Mouse (Mus musculus) cerebellum, postnatal 4 days (tissue): ENCODE measurements around the gene Patj.
"Not testable (repeated sequence)": the region's sequence is repeated elsewhere in the genome, so short reads cannot be mapped to it uniquely, and the experiment has no call there.

Experiments
- DNase-seq, 2 experiments: peaks; one replicate each; pipeline ENCODE4 v3.0.0; 2022; ENCODE audit warnings: low spot score in 2 of 2, mixed read lengths in 1 of 2

Gene Patj

DNA sequence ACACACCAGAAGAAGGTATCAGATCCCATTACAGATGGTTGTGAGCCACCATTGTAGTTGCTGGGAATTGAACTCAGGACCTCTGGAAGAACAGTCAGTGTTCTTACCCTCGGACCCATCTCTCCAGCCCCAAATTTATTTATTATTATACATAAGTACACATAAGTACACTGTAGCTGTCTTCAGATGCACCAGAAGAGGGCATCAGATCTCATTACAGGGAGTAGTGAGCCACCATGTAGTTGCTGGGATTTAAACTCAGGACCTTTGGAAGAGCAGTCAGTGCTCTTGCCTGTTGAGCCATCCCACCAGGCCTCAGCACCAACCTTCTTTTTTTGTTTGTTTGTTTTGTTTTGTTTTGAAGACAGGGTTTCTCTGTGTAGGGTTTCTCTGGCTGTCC lies 329.1 kb downstream of the Patj start:
- not testable (repeated sequence) for DNase-seq

DNA sequence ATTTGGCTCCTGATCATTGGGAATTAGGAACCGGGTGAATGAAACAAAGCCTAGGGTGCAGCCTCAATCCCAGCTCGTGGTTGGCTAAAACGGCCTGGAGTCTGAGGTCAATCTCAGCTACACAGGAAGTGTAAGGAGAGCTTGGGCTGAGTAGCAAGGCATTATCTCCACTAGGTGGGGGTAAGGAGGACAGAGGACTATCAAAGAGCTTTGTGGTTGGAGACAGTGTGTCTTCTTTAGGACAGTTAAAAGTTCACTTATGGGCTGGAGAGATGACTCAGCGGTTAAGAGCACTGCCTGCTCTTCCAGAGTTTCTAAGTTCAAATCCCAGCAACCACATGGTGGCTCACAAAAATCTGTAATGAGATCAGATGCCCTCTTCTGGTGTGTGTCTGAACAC lies 329.9 kb downstream of the Patj start:
- DNase-seq = no peak

DNA sequence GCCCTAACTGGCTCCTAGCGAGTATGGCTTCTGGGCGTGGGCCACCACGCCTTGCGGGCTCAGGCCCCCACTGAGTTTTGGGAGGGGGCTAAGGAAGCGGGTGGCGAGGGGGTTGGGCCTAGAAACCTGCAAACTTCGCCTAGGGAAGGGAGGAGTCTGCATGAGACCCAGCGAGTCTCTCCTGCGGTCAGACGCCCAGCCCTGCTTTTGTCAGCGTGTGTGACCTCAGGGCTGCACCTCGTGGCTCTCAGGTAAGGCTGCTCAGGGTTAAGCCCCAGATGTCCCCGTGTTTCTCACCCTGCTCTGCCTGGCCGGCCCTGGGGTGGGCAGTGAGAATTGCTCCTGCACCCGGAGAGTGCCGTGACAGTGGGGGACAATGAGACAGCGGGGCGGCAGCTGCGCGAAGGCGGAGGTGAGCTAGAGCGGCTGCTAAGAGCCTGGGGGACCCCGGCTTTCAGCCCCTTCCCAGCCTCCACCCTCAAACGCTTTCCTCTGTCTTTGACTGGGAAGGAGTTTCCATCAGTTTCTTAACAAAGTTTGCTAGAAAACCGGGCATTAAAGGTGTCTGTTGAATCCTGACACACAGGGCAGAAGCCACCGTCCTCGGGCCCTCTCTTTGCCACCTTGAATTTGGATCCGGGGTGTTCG lies 331.1 kb downstream of the Patj start, which contains the start of gene L1td1:
L1td1 (plus strand) TSS at position 145 of the 648 bp plus-strand sequence.
- DNase-seq = no peak

DNA sequence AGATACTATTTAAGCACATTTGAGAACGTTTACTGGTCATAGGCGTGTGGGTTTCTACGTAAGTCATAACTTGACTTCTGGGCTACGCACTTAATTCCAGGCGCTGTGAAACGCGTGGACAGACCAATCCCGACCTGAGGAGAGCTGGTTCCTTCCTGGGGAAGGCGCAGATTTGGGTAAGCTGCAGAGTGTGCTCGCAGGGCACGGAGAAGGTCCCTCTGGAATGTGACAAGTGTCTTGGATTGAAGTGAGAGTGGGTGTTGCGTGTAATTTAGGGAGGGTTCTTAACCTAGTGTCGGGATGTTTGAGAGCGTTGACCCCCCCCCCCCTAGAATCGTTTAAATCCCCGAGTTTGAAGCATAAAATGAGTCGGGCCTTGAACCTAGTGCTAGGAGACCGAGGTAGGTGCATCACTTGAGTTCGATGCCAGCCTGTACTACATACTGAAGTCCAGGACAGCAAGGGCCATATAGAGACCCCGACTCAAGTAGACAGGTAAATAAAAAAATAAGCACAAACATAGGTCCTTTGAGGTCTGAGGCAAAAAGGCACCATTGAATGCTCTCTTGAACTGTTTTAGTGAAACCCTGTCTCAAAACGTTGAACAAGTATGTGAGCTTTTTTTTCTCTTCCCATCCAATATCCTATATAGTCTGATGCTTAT lies 331.8 kb downstream of the Patj start:
- DNase-seq = no peak

DNA sequence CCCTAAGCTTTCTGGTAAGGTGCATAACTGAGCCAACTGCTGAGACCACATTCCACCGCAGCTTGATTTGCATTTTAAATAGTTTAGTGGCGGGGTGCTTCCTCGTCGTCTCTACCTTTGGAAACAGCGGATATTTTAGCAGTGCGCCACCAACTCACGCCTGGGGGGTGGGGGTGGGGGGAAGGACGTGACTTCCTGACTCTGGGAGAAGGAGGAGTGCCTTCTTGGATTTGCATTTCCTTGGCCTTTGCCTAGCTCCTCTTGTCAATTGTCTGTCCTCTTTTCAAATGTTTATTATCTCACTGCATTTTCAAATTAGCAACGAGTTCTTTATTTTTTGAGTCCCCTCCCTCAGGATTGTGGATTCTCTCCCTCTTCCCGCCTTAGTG lies 332.4 kb downstream of the Patj start:
- DNase-seq = no peak

DNA sequence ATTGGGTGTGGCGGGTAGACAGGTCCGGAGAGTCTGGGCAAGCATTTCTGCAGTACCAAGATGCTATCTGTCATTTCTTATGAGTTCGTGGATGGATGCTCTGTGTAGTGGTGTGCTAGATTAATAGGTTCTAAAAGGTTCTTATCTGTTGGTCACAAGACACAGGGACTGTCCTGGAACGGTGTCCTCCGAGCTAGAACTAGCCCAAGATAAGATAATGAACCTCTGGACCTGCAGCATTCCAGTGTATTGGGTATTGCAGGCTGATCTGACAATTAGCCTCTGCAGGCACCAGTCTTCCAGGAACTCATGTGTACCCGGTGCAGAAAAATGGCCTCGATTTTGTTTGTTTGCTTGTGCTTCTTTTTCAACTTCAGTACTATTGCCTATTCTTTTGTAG lies 333.1 kb downstream of the Patj start:
- no peak for DNase-seq

DNA sequence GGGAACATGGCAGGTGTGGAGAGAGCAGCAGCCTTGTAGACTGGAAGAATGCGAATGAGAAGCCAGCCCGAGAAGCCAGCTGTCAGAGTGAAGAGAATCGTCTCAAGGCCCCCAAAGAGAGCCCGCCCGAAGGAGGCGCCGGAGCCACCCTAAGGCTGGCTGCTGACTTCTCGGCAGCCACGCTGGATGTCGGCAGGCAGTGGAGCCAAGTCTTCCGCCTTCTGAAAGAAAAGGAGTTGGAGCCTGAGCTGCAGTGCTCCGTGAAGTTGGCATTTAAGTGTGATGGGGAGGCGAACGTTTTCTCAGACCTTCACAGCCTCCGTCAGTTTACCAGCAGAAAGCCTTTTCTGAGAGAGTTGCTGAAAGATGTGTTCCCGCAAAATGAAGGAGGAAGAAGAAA lies 338.1 kb downstream of the Patj start:
- DNase-seq = no peak

DNA sequence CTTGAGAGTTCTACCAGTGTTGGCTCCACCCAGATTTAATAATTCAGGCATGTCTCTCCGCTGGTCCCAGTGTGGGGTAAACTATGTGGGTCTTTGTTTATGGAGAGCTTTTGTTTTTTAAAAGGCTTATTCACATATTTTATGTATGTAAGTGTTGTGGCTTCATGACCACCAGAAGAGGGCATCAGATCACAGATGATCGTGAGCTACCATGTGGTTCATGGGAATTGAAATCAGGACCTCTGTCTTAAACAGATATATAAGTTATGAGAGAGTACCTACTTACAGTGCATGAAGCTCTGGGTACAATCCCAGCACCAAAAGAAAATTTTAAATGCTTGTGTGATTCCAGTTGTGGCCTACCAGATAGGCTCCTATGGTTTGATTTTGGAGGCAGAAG lies 344.2 kb downstream of the Patj start:
- DNase-seq = no peak

DNA sequence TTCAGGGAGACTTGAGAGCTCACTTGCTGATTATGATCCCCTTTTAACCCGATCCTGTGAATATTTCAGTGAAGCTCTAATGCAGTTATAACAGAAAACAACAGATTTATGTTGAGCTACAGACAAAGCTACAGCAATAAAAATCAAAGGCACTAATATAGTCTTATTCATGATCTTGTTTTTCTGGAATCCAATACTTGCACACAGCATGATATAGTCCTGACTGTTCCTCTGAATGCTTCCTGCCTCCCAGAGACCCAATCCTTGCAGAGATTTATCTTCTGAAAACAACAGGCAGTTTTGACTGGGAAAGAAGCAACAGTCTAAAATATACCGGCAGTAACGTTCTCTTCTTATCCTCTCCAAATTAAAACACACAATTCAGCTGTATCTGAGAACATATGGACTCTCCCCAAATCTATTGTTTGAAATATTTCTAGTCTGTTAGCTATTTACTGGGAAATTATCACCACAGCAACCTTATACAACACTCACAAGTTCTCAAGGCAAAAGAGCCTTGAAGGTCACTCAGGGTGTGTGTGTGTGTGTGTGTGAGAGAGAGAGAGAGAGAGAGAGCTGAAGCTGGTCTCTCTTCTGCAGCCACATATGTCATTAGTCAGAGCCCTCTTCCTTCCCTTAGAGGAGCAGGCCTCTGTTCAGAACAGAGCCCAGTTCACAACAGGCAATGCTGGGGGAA lies 347.8 kb downstream of the Patj start:
- DNase-seq = no peak

DNA sequence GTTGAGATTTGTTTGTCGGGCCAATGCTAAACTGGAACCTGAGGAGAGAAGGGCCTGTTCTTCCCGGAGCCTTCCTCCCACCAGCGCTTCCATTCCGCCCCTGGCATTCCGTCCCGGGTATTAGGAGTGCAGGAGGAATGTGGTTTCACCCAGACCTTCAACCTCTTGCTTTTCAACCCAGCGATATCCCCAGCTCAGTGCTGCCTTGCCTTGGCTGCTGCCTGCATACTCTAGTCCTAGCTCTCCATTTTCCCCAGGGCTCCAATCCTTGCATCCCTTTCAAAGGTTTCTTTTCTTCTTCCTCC lies 348.3 kb downstream of the Patj start:
- no peak for DNase-seq

DNA sequence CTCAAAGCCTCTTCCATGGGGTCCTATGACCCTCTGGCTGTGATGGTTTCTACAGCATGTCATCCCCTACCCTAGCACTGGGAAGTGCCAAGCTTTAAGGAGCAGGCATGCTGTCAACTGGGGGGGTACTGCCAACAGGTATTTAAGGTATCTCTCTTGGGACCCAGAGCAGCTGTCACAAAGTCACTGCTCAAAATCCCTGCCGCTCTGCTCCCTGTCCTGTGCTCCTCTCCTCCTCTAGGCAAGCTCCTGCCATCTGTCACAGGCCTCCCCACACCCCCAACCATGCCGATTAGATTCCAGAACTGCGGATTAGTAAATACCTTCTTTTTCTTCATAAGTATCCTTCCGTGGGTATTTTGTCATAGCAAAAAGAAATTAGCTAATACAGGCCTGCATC lies 358.9 kb downstream of the Patj start:
- DNase-seq = no peak

DNA sequence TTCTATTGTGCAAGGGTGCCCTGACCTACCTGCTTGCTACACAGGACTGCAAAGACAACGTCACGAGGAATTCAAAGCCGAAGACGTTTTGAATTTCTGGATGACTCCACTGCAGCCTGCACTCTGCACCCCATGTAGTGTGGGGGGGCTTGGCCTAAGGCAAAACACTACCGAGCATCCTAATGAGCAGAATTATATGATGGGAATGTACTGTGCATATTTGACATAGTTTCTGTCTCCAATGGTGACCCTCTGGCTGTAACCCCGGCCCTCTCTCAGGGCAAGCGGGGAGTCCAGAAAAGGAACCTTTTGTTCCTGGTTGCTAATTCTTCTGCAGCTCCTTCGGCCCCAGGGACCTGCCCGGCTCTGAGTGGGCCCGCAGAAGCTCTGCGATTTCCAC lies 360.6 kb downstream of the Patj start:
- DNase-seq = no peak

DNA sequence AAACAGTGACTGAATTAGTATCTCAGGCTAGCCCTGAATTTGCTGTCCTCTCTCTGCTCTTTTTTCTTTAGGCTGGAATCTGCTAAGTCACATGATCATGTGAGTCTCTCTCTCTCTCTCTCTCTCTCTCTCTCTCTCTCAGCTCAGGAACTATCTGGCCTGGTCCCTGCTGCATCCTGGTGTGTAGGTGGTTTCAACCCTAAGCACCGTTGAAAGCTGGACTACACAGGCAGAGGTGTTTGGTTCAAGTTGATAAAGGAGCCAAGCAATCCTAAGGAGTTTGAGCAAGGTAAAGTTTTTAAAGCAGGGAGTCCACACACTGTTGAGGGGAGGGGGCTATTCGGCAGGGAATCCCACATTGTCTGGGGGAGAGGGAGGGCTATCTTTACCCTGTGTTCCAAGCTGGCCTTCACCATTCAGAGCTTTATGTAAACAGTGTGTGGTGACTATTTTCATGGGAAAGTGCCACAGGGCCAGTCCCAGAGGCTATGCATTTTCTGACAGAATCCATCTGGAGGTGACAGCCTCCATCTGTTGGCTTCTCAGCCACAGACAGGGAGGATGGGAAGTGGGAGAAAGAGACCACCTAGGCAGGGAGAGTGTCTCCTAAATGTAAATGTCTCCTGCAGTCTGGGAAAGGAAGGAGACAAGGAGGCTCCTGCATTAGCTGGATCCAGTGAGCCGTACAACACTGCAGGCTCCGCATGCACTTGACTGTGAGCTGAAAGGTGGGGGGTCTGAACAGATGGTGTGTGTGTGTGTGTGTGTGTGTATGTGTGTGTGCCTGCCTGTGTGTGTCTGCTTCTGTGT lies 362.6 kb downstream of the Patj start:
- peak in 1 of 2 experiments; percentile 39 for DNase-seq

DNA sequence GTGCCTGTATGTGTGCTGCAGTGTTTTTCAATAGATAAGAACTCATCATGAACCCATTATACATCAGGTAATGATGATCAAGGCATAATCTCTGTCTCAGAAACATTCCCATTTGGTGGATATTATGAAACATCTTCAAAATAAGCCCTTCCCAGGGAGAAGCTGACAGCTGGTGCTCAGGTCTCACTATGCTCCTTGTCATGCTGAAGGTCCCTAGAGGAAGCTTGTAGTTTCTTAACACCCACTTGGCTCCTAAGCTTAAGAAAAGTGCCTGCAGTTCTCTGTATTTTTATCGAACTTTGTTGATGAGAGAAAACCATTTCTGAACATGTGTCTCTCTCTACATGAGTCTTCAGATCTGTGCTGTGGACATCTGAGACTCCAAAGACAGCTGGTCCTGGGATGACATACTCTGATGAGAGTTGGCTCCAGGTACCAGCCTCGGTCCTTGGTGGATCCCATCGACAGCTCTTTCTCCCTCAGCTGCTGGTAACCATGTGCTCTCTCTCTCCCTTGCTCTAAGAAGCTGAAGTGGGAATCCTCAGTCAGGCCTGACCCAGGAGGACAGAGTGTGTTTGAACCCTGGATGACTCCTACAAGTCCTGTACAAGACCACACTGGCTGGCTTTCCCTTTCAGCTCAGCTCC lies 363.4 kb downstream of the Patj start:
- DNase-seq = no peak

DNA sequence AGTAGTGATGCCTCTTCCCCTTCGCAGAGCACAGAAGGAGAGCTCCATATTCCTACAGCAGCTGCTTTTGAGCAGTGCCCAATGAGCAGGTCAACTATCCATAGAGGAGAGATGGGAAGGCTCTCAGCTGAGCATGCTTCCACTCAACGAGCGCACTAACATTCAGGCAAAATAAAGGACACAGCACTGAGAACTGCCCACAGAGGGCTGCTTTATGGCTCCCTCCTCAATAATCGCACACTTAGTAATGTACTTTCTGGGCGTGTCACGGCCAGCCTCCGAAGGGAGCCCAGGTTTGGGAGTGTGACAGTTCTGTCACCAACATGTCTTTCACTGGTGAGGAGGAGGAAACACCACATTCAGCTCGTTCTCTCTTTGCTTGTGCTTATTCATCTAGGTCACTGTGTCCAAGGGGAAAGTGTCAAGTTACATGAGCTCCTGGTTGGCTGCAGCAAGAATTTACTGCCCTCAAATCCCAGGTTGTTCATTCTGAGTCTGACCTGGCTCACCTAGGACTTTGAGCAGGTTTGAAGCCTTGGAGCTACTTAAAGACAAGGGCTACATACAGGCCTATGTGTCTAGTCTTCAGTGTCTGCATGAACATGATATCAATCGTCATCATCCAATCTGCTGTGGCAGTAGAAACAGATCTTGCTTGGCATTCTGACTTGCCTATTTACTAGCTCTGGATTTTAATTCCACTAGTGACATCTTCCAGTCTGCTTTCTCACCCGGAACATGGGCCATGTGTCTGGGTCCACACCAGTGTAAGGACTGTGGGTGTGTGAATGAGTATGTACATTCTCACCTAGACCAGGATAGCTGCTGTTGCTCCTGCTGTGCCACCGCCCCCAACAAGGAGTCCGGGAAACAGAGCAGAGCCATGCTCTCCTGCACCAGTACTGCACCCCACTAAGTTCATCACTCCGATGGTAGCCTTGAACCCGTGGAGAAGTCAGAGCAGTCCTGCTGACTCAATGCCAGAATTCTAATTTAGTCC lies 371.8 kb downstream of the Patj start:
- no peak for DNase-seq
